Mouse (Mus musculus) lung, adult 2 months (tissue): Measurements from ENCODE around the gene Jag1.

Source experiments
- CTCF ChIP-seq: fragments of 200-500 bp; IDR thresholded peaks from 2 replicates; pipeline ENCODE4 v1.5.1; 2011; ENCODE audit warnings: mild to moderate bottlenecking, low read length, control low read depth; ENCODE audit not compliant: insufficient read depth
- POLR2A ChIP-seq: fragments of 200-500 bp; IDR thresholded peaks from 2 replicates; pipeline ENCODE4 v1.6.1; 2011; ENCODE audit warnings: low read depth, mild to moderate bottlenecking, control low read depth, low read length, borderline replicate concordance; ENCODE audit errors: extremely low read depth

DNA sequence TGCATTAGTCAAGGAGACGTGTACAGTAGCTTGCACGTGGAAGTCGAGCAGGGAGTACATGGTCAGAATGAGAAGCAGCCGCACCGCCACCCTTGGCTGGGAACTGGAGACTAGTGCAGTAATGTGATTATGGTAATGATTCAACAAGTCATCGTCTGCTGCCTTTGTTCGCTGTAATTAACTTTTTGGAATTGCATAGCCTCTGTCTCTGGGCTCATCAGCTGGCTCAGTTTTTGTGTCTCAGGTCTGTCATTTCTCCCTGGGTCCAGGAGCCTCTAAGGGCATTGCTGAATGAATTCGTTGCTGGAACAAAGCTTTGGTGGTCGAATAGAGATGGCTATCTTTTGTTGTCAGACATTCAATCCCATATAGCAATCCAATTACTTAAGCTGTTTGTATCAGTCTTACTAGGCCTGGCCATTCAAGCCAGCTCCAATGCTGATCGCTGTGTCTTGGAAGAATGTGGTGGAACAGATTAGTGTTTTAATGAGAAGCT lies 36.8 kb upstream of the Jag1 start:
- TF ChIP-seq CTCF, result no peak
- TF ChIP-seq POLR2A, result no peak
